Mouse (Mus musculus): ENCODE results near the gene Spdye4c. TPM values are rescaled to one million over a fixed set of nuclear protein-coding genes. Genes with fewer than 3 reads are reported as not detected.

Gene Spdye4c
- polyA plus RNA-seq, 1 experiment from 2014 or later = not detected

GRCm38 (mm10) chr2:128620578-128620977 is 29.6 kb downstream of the Spdye4c start:
- Histone ChIP-seq H3K4me1 (replicated peaks; ENCODE audit: control insufficient read depth, insufficient read depth, low read length) (no peaks in the 10 kb centered on the region), H3K4me2 (ENCODE audit: low read depth, low read length) (no peak overlapping the region), H3K9ac (ENCODE audit: low read length) (no peak overlapping the region), H3K36me3 (ENCODE audit: control insufficient read depth, insufficient read depth, low read length) (peaks cover 65% of the 10 kb centered on the region), H3K27me3 (ENCODE audit: control insufficient read depth, insufficient read depth, low read depth, low read length) (no peaks in the 10 kb centered on the region), H3K9me3 (ENCODE audit: control insufficient read depth, low read length) (no peaks in the 10 kb centered on the region), H3K27ac (ENCODE audit: low read length) (no peak overlapping the region), H3K4me3 (ENCODE audit: low read length) (no peak overlapping the region)
- no peak for ATAC-seq (ENCODE audit: low read depth)
- WGBS = 93% methylated on average over 1 of the region's 1 CpGs

Other genes with a start within 250 kb of the Spdye4c start
- 56.8 and 60.7 TPM in 2 replicates for gene Anapc1, start 96.2 kb downstream of the Spdye4c start, polyA plus RNA-seq (2015; fragmentation: Nextera tagmentation; extraction: Ambion mirVana)
- gene Mertk, start 107.7 kb downstream of the Spdye4c start, polyA plus RNA-seq (2015; fragmentation: Nextera tagmentation; extraction: Ambion mirVana) = 7.8 and 9.2 TPM in 2 replicates
- gene Tmem87b, start 226.9 kb downstream of the Spdye4c start, polyA plus RNA-seq (2015; fragmentation: Nextera tagmentation; extraction: Ambion mirVana) = 35.0 and 35.4 TPM in 2 replicates